Mouse (Mus musculus) limb, embryonic 14.5 days (tissue): ENCODE data around the gene Rbm12b1. TPM values are rescaled to one million over a fixed set of nuclear protein-coding genes. Genes with fewer than 3 reads are reported as not detected.
A peak's percentile ranks its signal among the peaks of the same experiment; 100 is the strongest.
"Not testable (repeated sequence)": the region's sequence is repeated elsewhere in the genome, so short reads cannot be mapped to it uniquely, and the experiment has no call there.

Experiments used
- ATAC-seq: fragments of 200-750 bp; cut with Nextera tagmentation; 2 replicates; pipeline ENCODE4 v1.8.0; 2017; ENCODE audit warnings: low read depth, moderate number of reproducible peaks, moderate TSS enrichment; ENCODE audit not compliant: low FRiP score
- DNase-seq: peaks from one replicate; pipeline ENCODE4 v3.0.0-alpha.2; 2015; ENCODE audit warnings: low spot score
- H3K27ac ChIP-seq: fragments of 300-500 bp; sonication (generic); replicated peaks from 2 replicates; pipeline ENCODE4 v1.5.1; 2014; ENCODE audit warnings: low read depth, mild to moderate bottlenecking, low read length, moderate library complexity, mixed read lengths
- H3K27me3 ChIP-seq: fragments of 300-500 bp; sonication (generic); 2 replicates; pipeline ENCODE4 v1.6.1; 2014; ENCODE audit warnings: low read length, mixed read lengths; ENCODE audit not compliant: control insufficient read depth, insufficient read depth
- H3K36me3 ChIP-seq: fragments of 300-500 bp; sonication (generic); 2 replicates; pipeline ENCODE4 v1.6.1; 2014; ENCODE audit warnings: mild to moderate bottlenecking, low read length, moderate library complexity, mixed read lengths; ENCODE audit not compliant: control insufficient read depth, insufficient read depth
- H3K4me1 ChIP-seq: fragments of 300-500 bp; sonication (generic); 2 replicates; pipeline ENCODE4 v1.6.1; 2014; ENCODE audit warnings: antibody characterized with exemption, low read length, mixed read lengths; ENCODE audit not compliant: control insufficient read depth, insufficient read depth
- H3K4me2 ChIP-seq: fragments of 300-500 bp; sonication (generic); replicated peaks from 2 replicates; pipeline ENCODE4 v1.6.1; 2014; ENCODE audit warnings: low read depth, mild to moderate bottlenecking, low read length, moderate library complexity; ENCODE audit not compliant: severe bottlenecking
- H3K4me3 ChIP-seq: fragments of 300-500 bp; sonication (generic); replicated peaks from 2 replicates; pipeline ENCODE4 v1.5.1; 2014; ENCODE audit warnings: low read length
- H3K9ac ChIP-seq: fragments of 300-500 bp; sonication (generic); 2 replicates; pipeline ENCODE4 v1.6.1; 2014; ENCODE audit warnings: mild to moderate bottlenecking, low read depth, low read length, moderate library complexity; ENCODE audit not compliant: severe bottlenecking
- H3K9me3 ChIP-seq: fragments of 300-500 bp; sonication (generic); 2 replicates; pipeline ENCODE4 v1.6.1; 2016; ENCODE audit warnings: low read length; ENCODE audit not compliant: control insufficient read depth
- POLR2A ChIP-seq: fragments of 200-500 bp; IDR thresholded peaks from 2 replicates; pipeline ENCODE4 v1.8.0; 2012; ENCODE audit warnings: inconsistent platforms, mild to moderate bottlenecking, moderate library complexity, borderline replicate concordance; ENCODE audit not compliant: insufficient read depth, insufficient read length; ENCODE audit errors: extremely low read depth
- WGBS: fragments of 180-500 bp; shearing (Covaris S2); extraction: QIAGEN DNeasy Blood & Tissue Kit; methylation state at CpG from one replicate; pipeline ENCODE4 v1.1.7; 2014; 5-methylcytosine and 5-hydroxymethylcytosine counted together
- polyA plus RNA-seq, 2 experiments: library from polyadenylated mRNA; depleted of rRNA in 1 of 2; stranded (reverse) in 1 of 2; unstranded in 1 of 2; fragments of >200 nt; fragmentation: Nextera tagmentation in 1 of 2; extraction: Ambion mirVana in 1 of 2; gene quantifications; 2 replicates each; pipeline versions ENCODE4 v1.2.1 to v1.2.3; 2012 to 2014

Rbm12b1 gene
- polyA plus RNA-seq (2012; rRNA removed) (11.8 and 11.9 TPM in 2 replicates), polyA plus RNA-seq (2014; fragmentation: Nextera tagmentation; extraction: Ambion mirVana) (5.4 and 7.3 TPM in 2 replicates)

DNA sequence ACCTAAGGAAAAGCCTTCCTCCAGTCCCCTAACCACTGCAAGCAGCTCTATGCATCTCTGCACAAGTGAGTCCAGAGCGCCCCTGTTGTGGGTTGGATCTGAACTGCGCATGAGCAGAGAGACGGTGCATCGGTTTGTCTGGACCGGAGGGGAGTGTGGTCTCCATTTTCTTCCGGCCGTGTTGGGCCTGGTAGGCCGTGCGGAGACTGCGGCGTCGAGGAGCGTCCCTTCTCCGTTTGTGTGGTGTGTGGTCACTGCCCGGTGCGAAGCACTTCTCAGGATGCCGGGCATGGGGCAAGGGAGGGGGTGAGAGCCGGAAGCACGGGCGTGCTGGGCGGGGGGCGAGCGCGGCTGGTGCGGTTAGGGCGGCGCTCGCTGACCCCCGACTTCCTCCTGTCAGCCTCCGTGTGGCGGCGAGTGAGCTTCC is at the start of gene Rbm12b1:
TSS of gene Rbm12b1 (plus strand) at position 124 of the 427 bp plus-strand sequence.
- H3K27me3 ChIP-seq, H3K4me1 ChIP-seq, H3K36me3 ChIP-seq, H3K9me3 ChIP-seq: not testable (repeated sequence)
- H3K4me3 ChIP-seq = peak within 1 kb of the TSS; percentile 37
- peak within 1 kb of the TSS; percentile 21; the same call in 1 of the 2 replicates for H3K27ac ChIP-seq
- H3K9ac ChIP-seq = peak within 1 kb of the TSS; percentile 45
- DNase-seq (peak; percentile 83), ATAC-seq (peak; percentile 97)
- peak within 1 kb of the TSS; percentile 37; the same call in 1 of the 2 replicates for H3K4me2 ChIP-seq
- WGBS = 6% methylated on average over 17 of the region's 32 CpGs
- TF ChIP-seq POLR2A = 0 out of 2 replicates have a peak, but pooled peaks have one; percentile 42

DNA sequence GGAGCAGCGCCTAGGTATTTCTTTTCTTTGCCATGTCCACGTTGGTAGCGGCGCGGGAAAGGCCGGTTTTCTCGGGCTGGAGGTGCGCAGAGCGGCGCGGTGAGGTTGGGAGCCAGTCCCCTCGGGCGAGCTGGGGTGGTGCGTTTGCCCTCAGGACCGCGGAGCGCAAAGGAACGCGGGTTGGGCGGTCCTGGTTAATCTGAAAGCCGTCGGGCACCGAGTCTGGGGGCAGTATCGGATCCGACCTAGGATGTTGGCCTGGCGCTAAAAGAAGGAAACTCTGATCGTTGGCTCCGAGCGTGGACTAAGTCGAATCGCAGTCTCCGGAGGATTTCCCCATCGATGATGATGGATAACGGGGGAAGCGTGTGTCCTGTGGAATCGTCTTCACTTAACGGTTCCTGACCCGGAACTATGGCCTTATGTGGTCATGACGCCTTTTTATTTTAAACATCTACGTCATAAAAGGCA is 563 bp downstream of the Rbm12b1 start:
- DNase-seq, H3K27ac ChIP-seq, H3K9me3 ChIP-seq, H3K4me1 ChIP-seq, H3K36me3 ChIP-seq, H3K27me3 ChIP-seq: not testable (repeated sequence)
- peak overlapping the region; percentile 37 for H3K4me3 ChIP-seq
- ATAC-seq = peak; percentile 78
- peak overlapping the region; percentile 37; the same call in 1 of the 2 replicates for H3K4me2 ChIP-seq
- H3K9ac ChIP-seq = peak overlapping the region; percentile 45
- WGBS = 16% methylated on average over 20 of the region's 40 CpGs

DNA sequence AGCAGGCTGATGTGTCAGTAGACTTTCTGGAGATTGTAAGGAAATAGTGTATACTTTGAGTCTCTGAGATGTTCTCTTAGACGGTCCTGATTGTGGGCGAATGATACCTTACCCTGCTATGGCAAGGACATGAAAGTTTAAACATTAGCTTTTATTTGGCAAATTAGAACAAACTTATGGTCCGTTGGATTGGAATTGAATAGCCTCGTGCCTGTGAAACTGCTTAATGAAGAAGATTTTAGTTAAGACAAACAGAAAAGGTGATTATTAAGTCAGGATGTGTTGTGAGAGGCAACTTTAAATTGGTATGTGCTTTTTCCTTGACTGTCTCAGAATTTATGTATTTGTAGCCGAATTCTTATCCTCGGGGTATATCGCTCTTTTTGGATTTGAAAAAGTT is 1.5 kb downstream of the Rbm12b1 start:
- not testable (repeated sequence) for H3K4me2 ChIP-seq, DNase-seq, H3K27ac ChIP-seq, H3K36me3 ChIP-seq, H3K4me3 ChIP-seq, ATAC-seq, H3K9ac ChIP-seq, H3K4me1 ChIP-seq, H3K9me3 ChIP-seq, H3K27me3 ChIP-seq
- WGBS = 94% methylated on average over 6 of the region's 7 CpGs

DNA sequence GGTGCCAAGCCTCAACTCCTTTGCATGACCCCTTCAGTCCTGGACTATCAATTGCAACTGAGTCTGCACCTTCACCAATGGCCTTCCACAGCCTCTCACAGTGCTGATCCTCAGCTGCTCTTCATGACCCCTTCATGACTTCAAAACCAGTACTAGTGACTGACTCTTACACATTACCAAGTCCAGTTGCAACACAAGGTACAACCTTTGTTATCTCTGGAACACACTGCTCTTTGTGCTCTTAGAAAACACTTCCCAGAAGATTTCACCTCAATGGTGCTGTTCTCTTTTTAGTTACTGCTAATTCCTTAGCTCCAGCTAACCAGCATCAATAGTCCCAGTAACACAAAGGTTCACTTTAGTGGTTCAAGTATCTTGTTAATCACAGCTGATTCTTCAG is 7.6 kb downstream of the Rbm12b1 start:
- H3K27ac ChIP-seq = no peak overlapping the region
- H3K4me3 ChIP-seq = no peak overlapping the region
- ATAC-seq (no peak), DNase-seq (no peak)
- peaks cover 27% of the 10 kb centered on the region; the same call in 1 of the 2 replicates for H3K36me3 ChIP-seq
- peaks cover 7% of the 10 kb centered on the region for H3K9me3 ChIP-seq
- H3K27me3 ChIP-seq = no peaks in the 10 kb centered on the region
- no peak overlapping the region for H3K9ac ChIP-seq
- no peak for TF ChIP-seq POLR2A
- H3K4me1 ChIP-seq = no peaks in the 10 kb centered on the region
- H3K4me2 ChIP-seq = no peak overlapping the region

DNA sequence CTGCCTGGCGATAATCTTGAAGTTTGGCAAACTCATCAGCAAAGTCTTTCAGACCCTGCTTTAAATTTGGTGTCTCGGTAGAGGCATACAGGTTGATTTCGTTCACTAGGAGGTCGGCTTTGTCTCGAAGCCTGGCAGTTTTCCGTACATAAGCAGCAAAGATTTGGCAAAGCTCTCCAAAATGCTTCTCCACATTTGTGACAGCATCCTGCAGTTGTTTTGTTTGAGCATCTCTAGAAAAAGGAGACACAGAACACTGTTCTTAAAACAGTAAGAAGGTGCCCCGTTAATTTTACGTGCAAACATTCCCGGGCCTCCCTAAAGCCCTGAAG is 30.9 kb downstream of the Rbm12b1 start:
- Histone ChIP-seq H3K9ac (peak overlapping the region; percentile 99), H3K27me3 (no peaks in the 10 kb centered on the region), H3K4me1 (peaks cover 9% of the 10 kb centered on the region), H3K36me3 (peaks cover 28% of the 10 kb centered on the region), H3K4me2 (peak overlapping the region; percentile 76), H3K4me3 (peak overlapping the region; percentile 85), H3K9me3 (no peaks in the 10 kb centered on the region), H3K27ac (peak overlapping the region; percentile 92)
- ATAC-seq (no peak), DNase-seq (no peak)
- TF ChIP-seq POLR2A = no peak
- 19% methylated on average over 9 of the region's 9 CpGs for WGBS
